Mouse (Mus musculus) heart, adult 2 months (tissue): ENCODE measurements at regions not wholly inside any gene's neighbourhood (a gene's known extent, or its start where the extent isn't known, plus 50 kb on each side); places are given as distances from the start of the nearest gene placed in this dataset.

Experiments
- CTCF ChIP-seq: fragments of 200-600 bp; IDR thresholded peaks from 2 replicates; pipeline ENCODE4 v1.8.1; 2022; ENCODE audit warnings: antibody characterized with exemption, mild to moderate bottlenecking, moderate library complexity
- EP300 ChIP-seq: fragments of 200-500 bp; IDR thresholded peaks from 2 replicates; pipeline ENCODE4 v1.6.1; 2011; ENCODE audit warnings: low read depth, low read length, control low read depth; ENCODE audit not compliant: insufficient read depth
- POLR2A ChIP-seq: fragments of 200-500 bp; IDR thresholded peaks from 2 replicates; pipeline ENCODE4 v1.6.1; 2011; ENCODE audit warnings: mild to moderate bottlenecking, low read depth, low read length, control low read depth; ENCODE audit not compliant: insufficient read depth

DNA sequence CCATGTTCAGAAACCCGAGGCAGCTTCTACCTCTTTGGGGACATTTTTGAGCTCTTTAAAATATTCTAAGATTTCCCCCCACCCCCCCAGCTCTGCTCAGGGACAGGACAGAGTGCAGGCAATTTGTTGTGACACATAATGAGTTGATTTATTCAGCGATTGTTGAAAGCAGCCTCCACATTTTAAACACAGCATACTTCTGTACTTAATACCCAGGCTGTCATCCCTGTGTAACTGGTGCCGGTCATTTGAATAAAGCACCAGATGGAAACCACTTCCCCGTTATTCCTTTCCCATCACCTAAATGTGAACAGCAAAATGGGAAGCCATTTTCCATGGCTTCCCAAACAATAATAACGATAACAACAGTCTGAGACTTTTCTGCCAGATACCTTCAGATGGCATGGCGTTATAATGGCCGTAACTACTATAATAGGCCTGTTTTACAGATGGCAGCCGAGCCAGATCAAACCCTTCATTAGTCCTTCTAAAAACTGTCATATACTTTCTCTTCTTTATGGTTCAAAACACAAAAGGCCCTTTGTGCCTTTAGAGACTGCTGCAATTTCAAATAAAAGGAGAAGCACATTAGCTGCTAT lies 160.7 kb upstream of the Bmper start:
- TF ChIP-seq CTCF (no peak), EP300 (no peak), POLR2A (no peak)
